Mouse (Mus musculus): ENCODE measurements at regions not wholly inside any gene's neighbourhood (a gene's known extent, or its start where the extent isn't known, plus 50 kb on each side); places are given as distances from the start of the nearest gene placed in this dataset.

GRCm38 (mm10) chr13:44152806-44153613, 368.4 kb downstream of the Cd83 start:
- H3K9me3 ChIP-seq (replicated peaks): peaks cover 6% of the 10 kb centered on the region
- H3K4me2 ChIP-seq: no peak overlapping the region
- no peak overlapping the region for H3K27ac ChIP-seq
- no peak overlapping the region for H3K9ac ChIP-seq
- no peaks in the 10 kb centered on the region for H3K36me3 ChIP-seq
- no peaks in the 10 kb centered on the region for H3K4me1 ChIP-seq (replicated peaks)
- H3K27me3 ChIP-seq: no peaks in the 10 kb centered on the region
- H3K4me3 ChIP-seq (replicated peaks): no peak overlapping the region
- ATAC-seq (ENCODE audit: low read depth): no peak
- WGBS (ENCODE audit: insufficient replicate concordance): 36% methylated on average over 10 of the region's 10 CpGs
- no peak for DNase-seq

DNA sequence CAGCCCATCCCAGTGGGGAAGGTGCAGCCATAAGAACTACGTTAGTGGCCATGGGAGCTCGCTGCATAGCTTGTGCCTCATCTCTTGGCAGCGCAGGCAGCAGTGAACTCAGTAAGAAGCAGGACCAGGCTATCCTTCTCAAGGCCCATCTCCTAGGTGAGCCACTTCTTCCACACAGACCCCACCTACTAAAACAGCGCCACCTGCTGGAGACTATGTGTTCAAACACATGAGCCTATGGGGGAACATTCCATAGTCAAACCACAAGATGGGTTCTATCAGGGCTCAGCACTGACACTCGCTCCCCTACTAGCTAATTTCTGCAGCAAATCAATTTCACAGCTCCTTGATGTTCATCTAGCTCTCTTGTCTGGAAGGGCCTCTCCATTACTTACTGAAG, 369.2 kb downstream of the Cd83 start:
- 78% methylated on average over 5 of the region's 5 CpGs for WGBS (ENCODE audit: insufficient replicate concordance)
- Histone ChIP-seq H3K9me3 (replicated peaks) (peaks cover 6% of the 10 kb centered on the region), H3K4me1 (replicated peaks) (no peaks in the 10 kb centered on the region), H3K4me3 (replicated peaks) (no peak overlapping the region), H3K9ac (no peak overlapping the region), H3K27ac (no peak overlapping the region), H3K36me3 (no peaks in the 10 kb centered on the region), H3K27me3 (no peaks in the 10 kb centered on the region), H3K4me2 (no peak overlapping the region)
- ATAC-seq (ENCODE audit: low read depth) (no peak), DNase-seq (no peak)

- no peaks in the 10 kb centered on the region for H3K27me3 ChIP-seq
- WGBS (ENCODE audit: insufficient replicate concordance): 55% methylated on average over 4 of the region's 4 CpGs
- peaks cover 6% of the 10 kb centered on the region for H3K9me3 ChIP-seq (replicated peaks)
- DNase-seq (no peak), ATAC-seq (ENCODE audit: low read depth) (no peak)
- H3K27ac ChIP-seq: no peak overlapping the region
- H3K4me1 ChIP-seq (replicated peaks): no peaks in the 10 kb centered on the region
- H3K4me2 ChIP-seq: no peak overlapping the region
- no peak overlapping the region for H3K9ac ChIP-seq
- no peaks in the 10 kb centered on the region for H3K36me3 ChIP-seq
- no peak overlapping the region for H3K4me3 ChIP-seq (replicated peaks)
Observed at GRCm38 (mm10) chr13:44155956-44156355, 371.4 kb downstream of the Cd83 start.

- WGBS (ENCODE audit: insufficient replicate concordance): 58% methylated on average over 3 of the region's 3 CpGs
- peaks cover 6% of the 10 kb centered on the region for H3K9me3 ChIP-seq (replicated peaks)
Observed at GRCm38 (mm10) chr13:44156546-44156945, 372.0 kb downstream of the Cd83 start.

DNA sequence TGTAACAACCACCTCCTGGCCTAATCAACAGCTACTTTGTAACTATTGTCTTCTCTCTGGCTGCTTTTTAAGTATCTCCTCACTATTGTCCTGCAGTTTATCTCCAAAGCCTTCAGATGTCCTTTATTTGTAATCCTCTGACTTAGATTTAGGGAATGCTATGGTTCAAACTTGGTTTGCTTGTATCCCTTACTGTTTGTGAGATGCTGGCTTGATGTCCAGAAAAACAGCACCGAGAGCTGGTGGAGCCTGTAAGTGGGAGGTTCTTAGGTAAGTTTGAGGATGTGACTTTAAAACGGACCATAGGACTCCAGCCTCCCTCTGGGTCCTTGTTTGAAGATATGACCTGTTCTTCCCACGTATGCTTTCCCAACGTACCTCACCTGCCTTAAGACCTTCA, 372.7 kb downstream of the Cd83 start:
- H3K4me2 ChIP-seq: no peak overlapping the region
- ATAC-seq (ENCODE audit: low read depth): no peak
- 47% methylated on average over 4 of the region's 4 CpGs for WGBS (ENCODE audit: insufficient replicate concordance)

More at GRCm38 (mm10) chr13:44156546-44156945, 372.0 kb downstream of the Cd83 start:
- DNase-seq: no peak
- Histone ChIP-seq H3K4me1 (replicated peaks) (no peaks in the 10 kb centered on the region), H3K36me3 (no peaks in the 10 kb centered on the region), H3K9ac (no peak overlapping the region), H3K4me2 (no peak overlapping the region), H3K27ac (no peak overlapping the region), H3K27me3 (no peaks in the 10 kb centered on the region), H3K4me3 (replicated peaks) (no peak overlapping the region)
- ATAC-seq (ENCODE audit: low read depth): no peak

GRCm38 (mm10) chr13:44158364-44158763, 373.8 kb downstream of the Cd83 start:
- no peak overlapping the region for H3K27ac ChIP-seq
- no peak overlapping the region for H3K4me3 ChIP-seq (replicated peaks)
- WGBS (ENCODE audit: insufficient replicate concordance): 71% methylated on average over 6 of the region's 6 CpGs
- no peak for DNase-seq
- no peaks in the 10 kb centered on the region for H3K36me3 ChIP-seq
- H3K27me3 ChIP-seq: no peaks in the 10 kb centered on the region
- no peak overlapping the region for H3K4me2 ChIP-seq
- no peak overlapping the region for H3K9ac ChIP-seq
- H3K9me3 ChIP-seq (replicated peaks): peaks cover 6% of the 10 kb centered on the region
- no peak for ATAC-seq (ENCODE audit: low read depth)
- H3K4me1 ChIP-seq (replicated peaks): no peaks in the 10 kb centered on the region

More for the DNA sequence above, 372.7 kb downstream of the Cd83 start:
- H3K4me1 ChIP-seq (replicated peaks): no peaks in the 10 kb centered on the region
- peaks cover 6% of the 10 kb centered on the region for H3K9me3 ChIP-seq (replicated peaks)
- H3K27me3 ChIP-seq: no peaks in the 10 kb centered on the region
- H3K4me3 ChIP-seq (replicated peaks): no peak overlapping the region
- no peak overlapping the region for H3K27ac ChIP-seq
- DNase-seq: no peak
- H3K36me3 ChIP-seq: no peaks in the 10 kb centered on the region
- no peak overlapping the region for H3K9ac ChIP-seq

- H3K27ac ChIP-seq: no peak overlapping the region
- H3K9me3 ChIP-seq (replicated peaks): no peaks in the 10 kb centered on the region
- no peaks in the 10 kb centered on the region for H3K27me3 ChIP-seq
- H3K4me2 ChIP-seq: no peak overlapping the region
- H3K4me1 ChIP-seq (replicated peaks): no peaks in the 10 kb centered on the region
- DNase-seq: no peak
- no peak for ATAC-seq (ENCODE audit: low read depth)
- H3K9ac ChIP-seq: no peak overlapping the region
- no peaks in the 10 kb centered on the region for H3K36me3 ChIP-seq
- no peak overlapping the region for H3K4me3 ChIP-seq (replicated peaks)
- WGBS (ENCODE audit: insufficient replicate concordance): 83% methylated on average over 2 of the region's 2 CpGs
Observed at GRCm38 (mm10) chr13:44159346-44159745, 374.8 kb downstream of the Cd83 start.

DNA sequence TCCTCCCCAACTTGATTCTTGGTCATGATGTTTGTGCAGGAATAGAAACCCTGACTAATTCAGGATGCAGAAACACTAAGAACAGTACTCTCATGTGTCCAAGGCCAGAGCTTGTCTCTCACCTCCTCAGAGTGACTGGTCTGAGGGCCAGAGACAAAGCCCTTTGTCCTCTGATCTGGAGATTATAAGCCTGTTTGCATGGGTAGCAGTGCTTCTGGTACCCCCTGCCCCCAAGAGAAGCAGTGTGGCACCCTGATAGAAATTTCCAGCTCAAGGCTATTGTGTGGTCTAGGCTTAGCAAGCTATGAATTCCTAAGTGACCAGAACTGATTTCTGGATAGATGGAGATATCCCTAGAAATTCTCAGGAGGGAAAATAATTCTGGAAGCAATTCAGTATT, 380.2 kb downstream of the Cd83 start:
- ATAC-seq (ENCODE audit: low read depth) (no peak), DNase-seq (no peak)
- no peak overlapping the region for H3K9ac ChIP-seq
- no peaks in the 10 kb centered on the region for H3K4me1 ChIP-seq (replicated peaks)
- H3K4me2 ChIP-seq: no peak overlapping the region
- H3K27me3 ChIP-seq: no peaks in the 10 kb centered on the region
- H3K9me3 ChIP-seq (replicated peaks): no peaks in the 10 kb centered on the region
- H3K4me3 ChIP-seq (replicated peaks): no peak overlapping the region
- no peak overlapping the region for H3K27ac ChIP-seq
- H3K36me3 ChIP-seq: no peaks in the 10 kb centered on the region

- Histone ChIP-seq H3K27me3 (no peaks in the 10 kb centered on the region), H3K4me3 (replicated peaks) (no peak overlapping the region), H3K4me2 (no peak overlapping the region), H3K4me1 (replicated peaks) (no peaks in the 10 kb centered on the region), H3K27ac (no peak overlapping the region), H3K36me3 (no peaks in the 10 kb centered on the region), H3K9me3 (replicated peaks) (no peaks in the 10 kb centered on the region), H3K9ac (no peak overlapping the region)
- DNase-seq: no peak
- 48% methylated on average over 9 of the region's 9 CpGs for WGBS (ENCODE audit: insufficient replicate concordance)
- no peak for ATAC-seq (ENCODE audit: low read depth)
Observed at GRCm38 (mm10) chr13:44167186-44167585, 382.6 kb downstream of the Cd83 start.

DNA sequence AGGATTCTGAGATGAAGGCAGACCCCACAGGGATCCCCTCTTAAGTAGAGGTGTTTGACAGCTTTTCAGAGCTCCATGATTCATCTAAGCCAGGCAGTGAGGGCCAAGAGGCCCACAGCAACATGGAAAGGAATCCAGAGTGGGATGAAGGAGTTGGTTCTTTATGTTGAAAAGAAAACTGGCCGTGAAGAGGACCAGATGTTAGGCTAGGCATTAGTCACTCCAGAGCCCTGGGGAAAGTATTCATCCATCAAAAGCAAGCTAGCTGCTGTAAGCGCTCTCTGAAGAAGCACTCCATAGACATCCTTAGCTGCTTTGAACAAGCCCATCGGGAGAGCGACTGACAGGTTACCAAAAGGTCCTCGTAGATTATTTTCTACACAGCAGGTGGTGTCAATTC, 383.6 kb downstream of the Cd83 start:
- no peak for ATAC-seq (ENCODE audit: low read depth)
- H3K4me1 ChIP-seq (replicated peaks): no peaks in the 10 kb centered on the region

DNA sequence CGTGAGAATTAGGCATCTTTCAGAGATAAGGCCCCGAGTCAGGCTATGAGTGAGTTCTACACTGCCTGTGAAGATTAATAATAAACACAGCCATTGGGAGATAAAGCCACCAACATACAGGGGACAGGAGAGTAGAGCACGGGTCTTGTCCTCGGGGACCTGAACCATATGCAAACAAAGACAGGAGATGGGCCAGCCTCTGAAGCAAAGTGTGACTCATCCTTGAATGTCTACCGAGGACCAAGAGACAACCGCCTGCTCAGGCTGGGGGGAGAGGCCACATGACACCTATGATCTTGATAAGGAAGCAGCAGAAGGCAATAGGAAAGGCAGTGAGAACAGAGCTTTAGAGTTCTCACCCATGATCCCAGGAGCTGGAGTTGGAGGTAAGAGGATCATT, 387.1 kb downstream of the Cd83 start:
- 11% methylated on average over 6 of the region's 6 CpGs for WGBS (ENCODE audit: insufficient replicate concordance)
- Histone ChIP-seq H3K4me2 (no peak overlapping the region), H3K4me1 (replicated peaks) (no peaks in the 10 kb centered on the region), H3K36me3 (no peaks in the 10 kb centered on the region), H3K9ac (no peak overlapping the region), H3K4me3 (replicated peaks) (no peak overlapping the region), H3K27ac (no peak overlapping the region), H3K27me3 (no peaks in the 10 kb centered on the region), H3K9me3 (replicated peaks) (no peaks in the 10 kb centered on the region)
- ATAC-seq (ENCODE audit: low read depth): no peak
- no peak for DNase-seq

More for the DNA sequence above, 383.6 kb downstream of the Cd83 start:
- DNase-seq: no peak
- H3K27me3 ChIP-seq: no peaks in the 10 kb centered on the region
- no peaks in the 10 kb centered on the region for H3K9me3 ChIP-seq (replicated peaks)
- H3K27ac ChIP-seq: no peak overlapping the region
- no peak overlapping the region for H3K4me3 ChIP-seq (replicated peaks)
- H3K4me2 ChIP-seq: no peak overlapping the region
- no peaks in the 10 kb centered on the region for H3K36me3 ChIP-seq
- H3K9ac ChIP-seq: no peak overlapping the region
- whole genome bisulfite sequencing (ENCODE audit: insufficient replicate concordance): 67% methylated on average over 5 of the region's 5 CpGs

DNA sequence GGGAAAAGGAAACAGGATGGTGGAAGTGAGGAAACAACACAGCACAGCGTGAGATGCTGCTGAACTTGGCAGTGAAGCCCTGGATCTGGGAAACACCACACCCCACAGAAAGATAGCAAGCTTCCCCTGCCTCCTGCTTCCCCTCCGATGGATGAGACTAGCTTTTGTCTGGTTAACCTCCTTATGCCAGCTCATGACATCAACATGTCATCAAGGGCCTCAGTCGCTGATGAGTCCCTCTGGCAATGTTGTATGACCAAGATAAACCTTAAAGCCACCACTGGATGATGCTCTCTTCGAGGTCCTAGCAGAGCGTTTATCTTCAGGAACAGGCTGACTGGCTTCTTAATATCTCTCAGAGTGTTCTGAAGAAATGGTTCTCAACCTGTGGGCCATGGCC, 388.1 kb downstream of the Cd83 start:
- Histone ChIP-seq H3K4me2 (no peak overlapping the region), H3K36me3 (no peaks in the 10 kb centered on the region), H3K9ac (no peak overlapping the region), H3K27me3 (no peaks in the 10 kb centered on the region), H3K9me3 (replicated peaks) (no peaks in the 10 kb centered on the region), H3K27ac (no peak overlapping the region), H3K4me3 (replicated peaks) (no peak overlapping the region), H3K4me1 (replicated peaks) (no peaks in the 10 kb centered on the region)
- no peak for ATAC-seq (ENCODE audit: low read depth)
- DNase-seq: no peak
- 27% methylated on average over 5 of the region's 5 CpGs for WGBS (ENCODE audit: insufficient replicate concordance)
